Mouse (Mus musculus): ENCODE data around the gene Pomgnt2. TPM values are rescaled to one million over a fixed set of nuclear protein-coding genes. Genes with fewer than 3 reads are reported as not detected.

Pomgnt2 gene
- 15.2 and 19.3 TPM in 2 replicates for polyA plus RNA-seq (2012; rRNA removed)

DNA sequence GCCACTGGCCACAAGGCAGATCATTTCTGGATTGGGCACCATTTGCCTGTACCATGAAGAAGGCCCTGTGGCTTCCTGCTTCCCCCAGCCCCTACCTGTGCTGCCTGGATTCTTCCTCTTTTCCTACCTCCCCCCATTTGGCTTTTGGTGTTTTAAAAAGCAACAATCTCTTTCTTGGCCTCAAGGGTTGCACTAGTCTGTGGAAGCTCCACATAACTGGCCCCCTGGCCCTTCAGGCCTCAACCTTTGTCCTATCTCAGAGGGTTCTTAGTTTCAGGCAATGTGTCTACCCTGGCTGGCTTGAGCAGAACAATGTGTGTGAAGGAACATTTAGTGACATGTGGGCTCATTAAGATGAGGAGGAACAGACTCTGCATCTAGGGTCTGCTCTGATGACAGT is at the start of gene Pomgnt2:
Gene Pomgnt2, minus strand, starts transcription at position 101 of the 400 bp plus-strand sequence.
- Histone ChIP-seq H3K27me3 (ENCODE audit: control insufficient read depth, insufficient read depth, low read length) (no peaks in the 10 kb centered on the region), H3K4me3 (ENCODE audit: control insufficient read depth, insufficient read depth, low read length) (peak within 1 kb of the TSS; percentile 46; the same call in 1 of the 2 replicates), H3K27ac (ENCODE audit: control insufficient read depth, insufficient read depth, low read length) (no peak within 1 kb of the TSS)

DNA sequence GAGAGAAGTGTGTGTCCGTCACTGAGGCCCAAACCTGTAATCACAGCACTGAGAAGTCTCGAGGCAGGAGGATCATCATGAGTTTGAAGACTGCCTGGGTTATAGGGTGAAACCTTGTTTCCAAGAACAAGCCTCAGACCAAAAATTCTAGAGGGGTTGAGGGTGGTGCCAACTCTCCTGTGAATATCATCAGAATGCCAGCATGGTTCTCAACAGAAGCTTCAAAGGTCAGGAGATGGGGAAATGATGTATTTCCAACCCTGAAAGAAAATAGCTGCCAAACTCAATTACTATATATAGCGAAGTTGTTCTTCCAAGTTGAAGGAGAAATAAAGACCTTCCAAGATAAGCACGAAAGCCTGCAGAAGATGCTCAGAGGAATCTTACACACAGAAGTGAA is 42.9 kb upstream of the Pomgnt2 start:
- no peak overlapping the region for H3K27ac ChIP-seq (ENCODE audit: control insufficient read depth, insufficient read depth, low read length)
- DNase-seq = no peak
- TF ChIP-seq POLR2A (IDR thresholded peaks at IDR 0.05; ENCODE audit: control insufficient read depth, extremely low read depth, insufficient read depth, low read length, poor library complexity) = no peak
- no peak for TF ChIP-seq CTCF (IDR thresholded peaks at IDR 0.05; ENCODE audit: borderline replicate concordance, control insufficient read depth, extremely low read depth, insufficient read depth, low read length, poor library complexity)
- H3K27me3 ChIP-seq (ENCODE audit: control insufficient read depth, insufficient read depth, low read length) = no peaks in the 10 kb centered on the region
- H3K4me1 ChIP-seq (replicated peaks; ENCODE audit: control insufficient read depth, insufficient read depth, low read length) = no peaks in the 10 kb centered on the region
- WGBS = 92% methylated on average over 4 of the region's 4 CpGs
- no peaks in the 10 kb centered on the region for H3K36me3 ChIP-seq (ENCODE audit: control insufficient read depth, insufficient read depth, low read length)
- H3K4me3 ChIP-seq (ENCODE audit: control insufficient read depth, insufficient read depth, low read length) = no peak overlapping the region

More for the DNA sequence above, at the start of gene Pomgnt2:
- TF ChIP-seq CTCF (IDR thresholded peaks at IDR 0.05; ENCODE audit: borderline replicate concordance, control insufficient read depth, extremely low read depth, insufficient read depth, low read length, poor library complexity) = no peak
- no peak for TF ChIP-seq POLR2A (IDR thresholded peaks at IDR 0.05; ENCODE audit: control insufficient read depth, extremely low read depth, insufficient read depth, low read length, poor library complexity)
- Histone ChIP-seq H3K36me3 (ENCODE audit: control insufficient read depth, insufficient read depth, low read length) (no peaks in the 10 kb centered on the region), H3K4me1 (replicated peaks; ENCODE audit: control insufficient read depth, insufficient read depth, low read length) (peaks cover 37% of the 10 kb centered on the region)
- DNase-seq = no peak

DNA sequence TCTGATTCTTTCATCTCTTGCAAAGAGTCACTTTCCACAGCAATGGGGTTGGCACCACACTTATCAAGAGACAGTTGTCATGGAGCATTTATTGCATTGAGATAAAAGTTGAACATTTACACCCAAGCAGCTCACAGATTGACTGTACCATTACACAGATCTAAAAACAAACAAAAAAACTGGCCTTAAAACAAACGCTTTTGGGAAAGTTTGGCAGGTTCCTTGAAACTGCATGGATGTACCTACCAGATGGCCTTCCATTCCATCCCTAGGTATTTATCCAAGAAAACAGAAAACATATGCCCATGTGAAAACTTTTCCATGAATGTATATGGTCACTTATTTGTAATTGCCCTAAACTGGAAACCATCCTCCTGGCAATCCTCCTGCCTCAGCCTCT is 41.7 kb upstream of the Pomgnt2 start:
- H3K4me1 ChIP-seq (replicated peaks; ENCODE audit: control insufficient read depth, insufficient read depth, low read length) = no peaks in the 10 kb centered on the region
- 95% methylated on average over 1 of the region's 1 CpGs for WGBS

DNA sequence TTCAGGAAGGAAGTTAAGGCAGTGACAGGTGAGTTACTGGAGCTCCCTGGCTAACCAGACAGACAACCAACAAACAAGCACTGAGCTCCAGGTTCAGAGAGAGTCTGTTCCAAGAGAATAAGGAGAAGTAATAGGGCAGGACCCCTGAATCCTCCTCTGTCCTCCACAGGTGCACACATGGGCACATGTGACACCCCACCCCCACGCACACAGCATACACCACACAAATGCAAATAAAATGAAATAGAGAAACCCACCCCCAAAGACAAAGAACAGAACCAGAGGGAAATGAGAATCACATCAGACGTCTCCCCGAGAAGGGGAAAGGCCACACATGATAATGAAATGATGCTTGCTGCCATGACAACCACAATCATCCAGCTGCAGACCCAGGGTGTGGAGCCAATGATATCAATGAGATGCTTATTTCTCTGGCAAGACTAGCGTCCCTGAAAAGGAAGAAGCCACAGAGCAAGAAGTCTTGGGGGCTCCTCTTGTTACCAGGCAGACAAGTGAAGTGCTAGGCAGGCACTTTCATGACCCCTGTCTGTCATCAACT is 39.7 kb upstream of the Pomgnt2 start:
- H3K36me3 ChIP-seq (ENCODE audit: control insufficient read depth, insufficient read depth, low read length) = no peaks in the 10 kb centered on the region
- 85% methylated on average over 4 of the region's 4 CpGs for WGBS

More for the DNA sequence above, 41.7 kb upstream of the Pomgnt2 start:
- H3K27ac ChIP-seq (ENCODE audit: control insufficient read depth, insufficient read depth, low read length) = no peak overlapping the region
- no peak for DNase-seq
- H3K4me3 ChIP-seq (ENCODE audit: control insufficient read depth, insufficient read depth, low read length) = no peak overlapping the region
- no peaks in the 10 kb centered on the region for H3K36me3 ChIP-seq (ENCODE audit: control insufficient read depth, insufficient read depth, low read length)
- TF ChIP-seq CTCF (IDR thresholded peaks at IDR 0.05; ENCODE audit: borderline replicate concordance, control insufficient read depth, extremely low read depth, insufficient read depth, low read length, poor library complexity) = no peak
- TF ChIP-seq POLR2A (IDR thresholded peaks at IDR 0.05; ENCODE audit: control insufficient read depth, extremely low read depth, insufficient read depth, low read length, poor library complexity) = no peak
- H3K27me3 ChIP-seq (ENCODE audit: control insufficient read depth, insufficient read depth, low read length) = no peaks in the 10 kb centered on the region

DNA sequence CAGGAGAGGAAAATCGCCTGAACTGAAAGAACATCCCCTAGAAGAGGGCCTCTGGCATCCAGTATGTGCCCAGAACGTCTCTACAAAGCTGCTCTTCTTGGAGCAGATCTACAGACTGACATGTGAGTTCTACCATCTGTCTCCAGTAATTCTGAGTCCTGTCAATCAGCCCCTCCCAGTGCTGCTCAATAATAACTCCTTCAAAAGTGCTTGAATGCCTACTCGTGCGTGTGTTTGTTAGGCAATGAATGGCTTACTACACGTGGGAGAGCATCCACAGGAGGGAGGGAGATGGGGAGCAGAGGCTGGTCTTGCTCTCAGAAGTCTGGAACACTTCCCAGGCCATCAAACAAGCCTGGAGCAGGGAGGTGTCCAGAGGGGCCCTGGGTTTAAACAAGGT is 38.9 kb upstream of the Pomgnt2 start:
- no peak for DNase-seq
- no peak overlapping the region for H3K27ac ChIP-seq (ENCODE audit: control insufficient read depth, insufficient read depth, low read length)
- H3K27me3 ChIP-seq (ENCODE audit: control insufficient read depth, insufficient read depth, low read length) = no peaks in the 10 kb centered on the region
- no peaks in the 10 kb centered on the region for H3K36me3 ChIP-seq (ENCODE audit: control insufficient read depth, insufficient read depth, low read length)
- 71% methylated on average over 5 of the region's 5 CpGs for WGBS
- no peak overlapping the region for H3K4me3 ChIP-seq (ENCODE audit: control insufficient read depth, insufficient read depth, low read length)
- H3K4me1 ChIP-seq (replicated peaks; ENCODE audit: control insufficient read depth, insufficient read depth, low read length) = no peaks in the 10 kb centered on the region
- TF ChIP-seq CTCF (IDR thresholded peaks at IDR 0.05; ENCODE audit: borderline replicate concordance, control insufficient read depth, extremely low read depth, insufficient read depth, low read length, poor library complexity) (no peak), POLR2A (IDR thresholded peaks at IDR 0.05; ENCODE audit: control insufficient read depth, extremely low read depth, insufficient read depth, low read length, poor library complexity) (no peak)

More for the DNA sequence above, 39.7 kb upstream of the Pomgnt2 start:
- TF ChIP-seq POLR2A (IDR thresholded peaks at IDR 0.05; ENCODE audit: control insufficient read depth, extremely low read depth, insufficient read depth, low read length, poor library complexity) (no peak), CTCF (IDR thresholded peaks at IDR 0.05; ENCODE audit: borderline replicate concordance, control insufficient read depth, extremely low read depth, insufficient read depth, low read length, poor library complexity) (no peak)
- no peak overlapping the region for H3K4me3 ChIP-seq (ENCODE audit: control insufficient read depth, insufficient read depth, low read length)
- no peaks in the 10 kb centered on the region for H3K27me3 ChIP-seq (ENCODE audit: control insufficient read depth, insufficient read depth, low read length)
- no peaks in the 10 kb centered on the region for H3K4me1 ChIP-seq (replicated peaks; ENCODE audit: control insufficient read depth, insufficient read depth, low read length)
- no peak for DNase-seq
- no peak overlapping the region for H3K27ac ChIP-seq (ENCODE audit: control insufficient read depth, insufficient read depth, low read length)

DNA sequence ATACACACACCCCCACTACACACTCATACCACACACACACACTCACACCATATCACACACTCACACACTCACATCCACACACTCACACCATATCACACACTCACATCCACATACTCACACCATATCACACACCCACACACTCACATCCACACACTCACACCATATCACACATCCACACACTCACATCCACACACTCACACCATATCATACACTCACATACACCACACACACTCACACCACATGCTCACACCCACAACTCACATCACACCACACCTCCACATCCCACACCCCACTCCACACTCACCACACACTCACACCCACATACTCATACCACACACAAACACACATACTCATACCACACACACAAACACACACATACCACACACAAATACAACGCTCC is 38.0 kb upstream of the Pomgnt2 start:
- 100% methylated on average over 1 of the region's 1 CpGs for WGBS
- Histone ChIP-seq H3K27ac (ENCODE audit: control insufficient read depth, insufficient read depth, low read length) (no peak overlapping the region), H3K36me3 (ENCODE audit: control insufficient read depth, insufficient read depth, low read length) (no peaks in the 10 kb centered on the region), H3K4me1 (replicated peaks; ENCODE audit: control insufficient read depth, insufficient read depth, low read length) (no peaks in the 10 kb centered on the region), H3K4me3 (ENCODE audit: control insufficient read depth, insufficient read depth, low read length) (no peak overlapping the region), H3K27me3 (ENCODE audit: control insufficient read depth, insufficient read depth, low read length) (no peaks in the 10 kb centered on the region)
- no peak for DNase-seq
- no peak for TF ChIP-seq CTCF (IDR thresholded peaks at IDR 0.05; ENCODE audit: borderline replicate concordance, control insufficient read depth, extremely low read depth, insufficient read depth, low read length, poor library complexity)
- TF ChIP-seq POLR2A (IDR thresholded peaks at IDR 0.05; ENCODE audit: control insufficient read depth, extremely low read depth, insufficient read depth, low read length, poor library complexity) = no peak

DNA sequence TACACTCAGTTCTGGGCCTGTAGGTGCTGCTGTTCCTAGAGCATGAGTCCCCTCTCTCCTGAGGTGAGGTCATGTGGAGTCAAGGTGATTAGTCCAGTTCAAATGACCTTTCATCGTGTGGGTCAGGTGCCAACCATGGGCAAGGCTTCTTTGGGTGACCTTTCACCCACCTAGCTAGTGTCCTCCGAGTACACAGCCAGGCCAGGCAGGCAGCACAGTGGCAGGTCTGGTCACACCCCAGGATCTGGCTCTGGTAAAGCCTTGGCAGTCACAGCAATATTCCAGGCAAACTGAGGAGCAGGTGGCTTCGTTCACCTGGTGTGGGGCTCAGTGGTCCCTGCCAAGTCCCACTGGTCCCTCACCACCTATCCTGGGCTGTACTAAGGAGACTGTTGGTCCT is 35.2 kb upstream of the Pomgnt2 start:
- DNase-seq = no peak
- H3K4me1 ChIP-seq (replicated peaks; ENCODE audit: control insufficient read depth, insufficient read depth, low read length) = no peaks in the 10 kb centered on the region
- H3K36me3 ChIP-seq (ENCODE audit: control insufficient read depth, insufficient read depth, low read length) = no peaks in the 10 kb centered on the region
- no peak overlapping the region for H3K4me3 ChIP-seq (ENCODE audit: control insufficient read depth, insufficient read depth, low read length)
- H3K27me3 ChIP-seq (ENCODE audit: control insufficient read depth, insufficient read depth, low read length) = no peaks in the 10 kb centered on the region
- WGBS = 93% methylated on average over 3 of the region's 3 CpGs
- TF ChIP-seq POLR2A (IDR thresholded peaks at IDR 0.05; ENCODE audit: control insufficient read depth, extremely low read depth, insufficient read depth, low read length, poor library complexity) (no peak), CTCF (IDR thresholded peaks at IDR 0.05; ENCODE audit: borderline replicate concordance, control insufficient read depth, extremely low read depth, insufficient read depth, low read length, poor library complexity) (no peak)
- H3K27ac ChIP-seq (ENCODE audit: control insufficient read depth, insufficient read depth, low read length) = no peak overlapping the region

Data from thymus, adult 2 months (tissue).